Mouse (Mus musculus) E14TG2a.4 (cell line): ENCODE measurements at regions not wholly inside any gene's neighbourhood (a gene's known extent, or its start where the extent isn't known, plus 50 kb on each side); places are given as distances from the start of the nearest gene placed in this dataset.

ENCODE experiments used
- H3K27me3 ChIP-seq: 2 replicates; pipeline ENCODE4 v1.6.1; 2014; ENCODE audit warnings: low read length, control low read depth; ENCODE audit not compliant: insufficient read depth
- H3K36me3 ChIP-seq: 2 replicates; pipeline ENCODE4 v1.6.1; 2014; ENCODE audit warnings: low read length, control low read depth; ENCODE audit not compliant: insufficient read depth
- H3K4me1 ChIP-seq: replicated peaks from 2 replicates; pipeline ENCODE4 v1.6.1; 2014; ENCODE audit warnings: low read depth, low read length, control low read depth
- H3K4me3 ChIP-seq: replicated peaks from 2 replicates; pipeline ENCODE4 v1.5.1; 2014; ENCODE audit warnings: mild to moderate bottlenecking, low read length
- H3K9me3 ChIP-seq: 2 replicates; pipeline ENCODE4 v1.6.1; 2014; ENCODE audit warnings: low read length, control low read depth
- CTCF ChIP-seq: conservative IDR thresholded peaks from 2 replicates; pipeline ENCODE4 v1.5.1; 2014; ENCODE audit warnings: low read length
- NANOG ChIP-seq: IDR thresholded peaks from 2 replicates; pipeline ENCODE4 v1.6.1; 2014; ENCODE audit warnings: borderline replicate concordance, low read length, mixed read lengths
- POU5F1 ChIP-seq: IDR thresholded peaks from 2 replicates; pipeline ENCODE4 v1.6.1; 2014; ENCODE audit warnings: low read length, borderline replicate concordance

DNA sequence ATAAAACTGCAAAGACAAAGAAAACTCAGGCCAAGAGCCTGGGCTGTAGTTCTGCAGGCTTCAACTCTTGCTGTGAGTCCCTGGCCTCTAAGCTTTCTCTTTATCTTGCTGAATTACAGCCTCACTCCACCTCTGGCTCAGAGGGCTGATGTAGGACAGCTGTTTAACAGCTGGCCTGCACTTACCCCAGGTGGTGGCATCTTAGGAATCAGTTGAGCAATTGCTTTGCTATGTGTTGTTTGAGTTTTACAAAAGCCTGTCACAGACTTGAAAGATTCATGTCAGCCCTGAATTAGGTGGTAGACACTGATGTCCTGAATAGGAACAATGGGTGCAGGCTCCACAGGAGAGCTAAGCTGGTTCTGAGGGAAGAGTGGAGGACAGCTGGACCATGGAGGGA, 53.6 kb upstream of the Lclat1 start:
- Histone ChIP-seq H3K9me3 (peaks cover 7% of the 10 kb centered on the region), H3K4me3 (no peak overlapping the region), H3K36me3 (no peaks in the 10 kb centered on the region), H3K27me3 (no peaks in the 10 kb centered on the region), H3K4me1 (no peaks in the 10 kb centered on the region)
- no peak for TF ChIP-seq POU5F1
- TF ChIP-seq CTCF: no peak
- TF ChIP-seq NANOG: no peak

DNA sequence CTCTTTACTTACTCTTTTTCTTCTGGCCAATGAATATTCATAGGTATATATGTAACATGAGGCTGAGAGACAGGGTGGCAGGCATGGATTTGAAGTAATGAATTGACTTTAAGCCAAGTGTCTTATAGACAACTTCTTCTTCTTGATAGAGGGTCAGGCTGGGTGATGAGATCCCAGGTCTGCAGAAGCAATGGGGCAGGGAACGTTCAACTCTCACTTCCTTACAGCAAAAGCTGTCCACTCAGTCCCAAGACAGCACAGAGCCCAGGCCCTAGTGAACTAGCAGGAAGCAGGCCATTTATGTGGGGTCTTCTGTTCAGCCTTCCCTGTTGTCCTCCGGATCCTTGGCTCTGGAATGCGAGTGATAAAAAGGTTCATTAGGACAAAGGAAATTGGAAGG, 52.6 kb upstream of the Lclat1 start:
- no peaks in the 10 kb centered on the region for H3K36me3 ChIP-seq
- H3K4me3 ChIP-seq: no peak overlapping the region

DNA sequence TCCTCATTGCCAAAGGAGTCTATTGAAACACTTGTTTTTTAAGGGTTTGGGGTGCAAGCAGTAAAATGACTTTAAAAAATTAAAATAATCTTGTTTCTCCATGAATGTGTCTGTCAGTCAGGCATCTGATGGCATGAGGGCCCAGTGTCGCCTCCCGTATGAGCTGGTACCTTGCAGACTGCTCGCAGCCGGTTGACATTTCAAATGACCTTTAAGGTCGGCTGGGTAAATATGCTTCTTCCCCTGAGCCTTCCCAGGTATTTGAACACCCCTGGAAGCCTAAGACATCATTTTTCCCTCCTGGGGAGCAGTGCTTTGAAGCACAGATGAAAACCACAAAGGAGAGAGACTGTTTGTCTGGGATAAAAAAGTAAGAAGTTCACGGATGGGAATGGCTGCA, 52.2 kb upstream of the Lclat1 start:
- H3K27me3 ChIP-seq: no peaks in the 10 kb centered on the region; the same call in 1 of the 2 replicates
- TF ChIP-seq CTCF: no peak
- TF ChIP-seq POU5F1: no peak
- TF ChIP-seq NANOG: no peak
- H3K36me3 ChIP-seq: no peaks in the 10 kb centered on the region
- no peaks in the 10 kb centered on the region for H3K4me1 ChIP-seq
- peaks cover 7% of the 10 kb centered on the region for H3K9me3 ChIP-seq
- H3K4me3 ChIP-seq: no peak overlapping the region

More for the DNA sequence above, 52.6 kb upstream of the Lclat1 start:
- H3K9me3 ChIP-seq: peaks cover 7% of the 10 kb centered on the region
- no peaks in the 10 kb centered on the region for H3K27me3 ChIP-seq
- no peak for TF ChIP-seq CTCF
- no peak for TF ChIP-seq POU5F1
- TF ChIP-seq NANOG: no peak
- H3K4me1 ChIP-seq: no peaks in the 10 kb centered on the region

- H3K4me3 ChIP-seq: no peak overlapping the region
- no peaks in the 10 kb centered on the region for H3K4me1 ChIP-seq
- TF ChIP-seq NANOG: no peak
- TF ChIP-seq POU5F1: no peak
- TF ChIP-seq CTCF: no peak
- no peaks in the 10 kb centered on the region for H3K36me3 ChIP-seq
- H3K27me3 ChIP-seq: peaks cover 5% of the 10 kb centered on the region
- H3K9me3 ChIP-seq: peaks cover 7% of the 10 kb centered on the region
These were observed 51.2 kb upstream of the Lclat1 start for GRCm38 (mm10) chr17:73056616-73057015.
